8 mouse cellular contexts compared by ENCODE assay signal in genomic region chr13:113292975-113293706, GRCm38 (mm10). TPM values are rescaled to one million over a fixed set of nuclear protein-coding genes. Genes with fewer than 3 reads are reported as not detected.
DNase-seq lines count a peak whose midpoint lies in the region; ATAC-seq and TF ChIP-seq lines count a peak whose summit lies in the region.

Gene BC067074, plus strand, starts transcription at chr13:113293159.

- no peaks in the 10 kb centered on the region for H3K27me3 ChIP-seq in kidney, embryonic 16.5 days (ENCODE audit: insufficient read depth, low read length)
- no peaks in the 10 kb centered on the region for H3K27me3 ChIP-seq in stomach, postnatal 0 days (ENCODE audit: control insufficient read depth, insufficient read depth, low read length)

- 0 out of 2 replicates have a peak, but pooled peaks cover 7% of the 10 kb centered on the region for H3K4me1 ChIP-seq in kidney, embryonic 16.5 days (ENCODE audit: insufficient read depth, low read length)
- no peaks in the 10 kb centered on the region for H3K4me1 ChIP-seq in stomach, postnatal 0 days (replicated peaks; ENCODE audit: control insufficient read depth, insufficient read depth)

- ATAC-seq in kidney, embryonic 16.5 days (ENCODE audit: low FRiP score, low TSS enrichment): peak; percentile 81
- ATAC-seq in stomach, postnatal 0 days (ENCODE audit: low FRiP score, low TSS enrichment): peak; percentile 80

- peak within 1 kb of the TSS; percentile 66 for H3K4me3 ChIP-seq in kidney, embryonic 16.5 days (ENCODE audit: low read length)
- peak within 1 kb of the TSS; percentile 59 for H3K4me3 ChIP-seq in stomach, postnatal 0 days (ENCODE audit: low read depth, low read length)

- no peak for TF ChIP-seq EP300 in stomach, postnatal 0 days (optimal IDR thresholded peaks at IDR 0.05)

- TF ChIP-seq CTCF in stomach, postnatal 0 days (IDR thresholded peaks at IDR 0.05; ENCODE audit: low read depth): no peak

- peak; percentile 46 for DNase-seq in adrenal gland, postnatal 14 days
- DNase-seq in adrenal gland, adult 18-20 months (ENCODE audit: low spot score in 2 of 2): no peak
- DNase-seq in adrenal gland, postnatal 25 days: peak; percentile 22
- peak; percentile 26 for DNase-seq in gastrocnemius, postnatal 25 days
- DNase-seq in lung, postnatal 4 days: peak; percentile 45 to 59
- peak; percentile 72 for DNase-seq in stomach, postnatal 0 days (ENCODE audit: low spot score)
- DNase-seq in spleen, postnatal 36 days (ENCODE audit: low spot score in 2 of 2): no peak

- H3K36me3 ChIP-seq in kidney, embryonic 16.5 days (ENCODE audit: insufficient read depth, low read length): no peaks in the 10 kb centered on the region
- H3K36me3 ChIP-seq in stomach, postnatal 0 days (ENCODE audit: control insufficient read depth, insufficient read depth, low read length): no peaks in the 10 kb centered on the region

- no peaks in the 10 kb centered on the region for H3K9me3 ChIP-seq in kidney, embryonic 16.5 days (ENCODE audit: low read length)
- H3K9me3 ChIP-seq in stomach, postnatal 0 days (ENCODE audit: control insufficient read depth, low read length): no peaks in the 10 kb centered on the region

- WGBS in kidney, embryonic 16.5 days: under 1% methylated on average over 57 of the region's 75 CpGs
- 1% methylated on average over 60 of the region's 75 CpGs for WGBS in stomach, postnatal 0 days

- no peak within 1 kb of the TSS for H3K27ac ChIP-seq in kidney, embryonic 16.5 days (ENCODE audit: low read length)
- no peak within 1 kb of the TSS for H3K27ac ChIP-seq in stomach, postnatal 0 days (replicated peaks)

- peak within 1 kb of the TSS; percentile 85 for H3K9ac ChIP-seq in kidney, embryonic 16.5 days (replicated peaks; ENCODE audit: low read length)
- peak within 1 kb of the TSS; percentile 74 for H3K9ac ChIP-seq in stomach, postnatal 0 days (ENCODE audit: low read length)

- H3K4me2 ChIP-seq in kidney, embryonic 16.5 days (replicated peaks; ENCODE audit: low read depth, low read length): peak within 1 kb of the TSS; percentile 83
- H3K4me2 ChIP-seq in stomach, postnatal 0 days (replicated peaks; ENCODE audit: low read depth): peak within 1 kb of the TSS; percentile 92

RNA-seq across cellular contexts. Expression of gene BC067074, which starts in this region (rescaled TPM):
- total RNA-seq in adrenal gland, postnatal 14 days (2021): 1.4 and 1.6 TPM in 2 replicates
- total RNA-seq in adrenal gland, adult 18-20 months (2021): 1 to 10 TPM in 1 of 2 experiments, under 1 TPM in 1; 0.76 to 1.2 TPM
- 0.81 and 0.85 TPM in 2 replicates for total RNA-seq in adrenal gland, postnatal 25 days (2021)
- total RNA-seq in gastrocnemius, postnatal 25 days (2021): 1 to 10 TPM; 1.2 to 1.4 TPM
- 6.1 and 6.3 TPM in 2 replicates for polyA plus RNA-seq in kidney, embryonic 16.5 days (2015; fragmentation: Nextera tagmentation; extraction: Ambion mirVana)
- 0.89 and 1.1 TPM in 2 replicates for polyA plus RNA-seq in stomach, postnatal 0 days (2015; fragmentation: Nextera tagmentation; extraction: Ambion mirVana)

Comparison
In these comparisons a context has a peak if more than half of its experiments do, and no peak if none do; other contexts are left out.
1. DNase-seq: peak in adrenal gland, postnatal 14 days (single experiment), gastrocnemius, postnatal 25 days (single experiment), lung, postnatal 4 days (2 of 2) and stomach, postnatal 0 days (single experiment); none in adrenal gland, adult 18-20 months (0 of 2) and spleen, postnatal 36 days (0 of 2).
2. Peak in DNase-seq in adrenal gland, postnatal 25 days; RNA of the gene not detected or under 1 TPM.